Mouse (Mus musculus): ENCODE results near the gene Eloa.

Gene Eloa

DNA sequence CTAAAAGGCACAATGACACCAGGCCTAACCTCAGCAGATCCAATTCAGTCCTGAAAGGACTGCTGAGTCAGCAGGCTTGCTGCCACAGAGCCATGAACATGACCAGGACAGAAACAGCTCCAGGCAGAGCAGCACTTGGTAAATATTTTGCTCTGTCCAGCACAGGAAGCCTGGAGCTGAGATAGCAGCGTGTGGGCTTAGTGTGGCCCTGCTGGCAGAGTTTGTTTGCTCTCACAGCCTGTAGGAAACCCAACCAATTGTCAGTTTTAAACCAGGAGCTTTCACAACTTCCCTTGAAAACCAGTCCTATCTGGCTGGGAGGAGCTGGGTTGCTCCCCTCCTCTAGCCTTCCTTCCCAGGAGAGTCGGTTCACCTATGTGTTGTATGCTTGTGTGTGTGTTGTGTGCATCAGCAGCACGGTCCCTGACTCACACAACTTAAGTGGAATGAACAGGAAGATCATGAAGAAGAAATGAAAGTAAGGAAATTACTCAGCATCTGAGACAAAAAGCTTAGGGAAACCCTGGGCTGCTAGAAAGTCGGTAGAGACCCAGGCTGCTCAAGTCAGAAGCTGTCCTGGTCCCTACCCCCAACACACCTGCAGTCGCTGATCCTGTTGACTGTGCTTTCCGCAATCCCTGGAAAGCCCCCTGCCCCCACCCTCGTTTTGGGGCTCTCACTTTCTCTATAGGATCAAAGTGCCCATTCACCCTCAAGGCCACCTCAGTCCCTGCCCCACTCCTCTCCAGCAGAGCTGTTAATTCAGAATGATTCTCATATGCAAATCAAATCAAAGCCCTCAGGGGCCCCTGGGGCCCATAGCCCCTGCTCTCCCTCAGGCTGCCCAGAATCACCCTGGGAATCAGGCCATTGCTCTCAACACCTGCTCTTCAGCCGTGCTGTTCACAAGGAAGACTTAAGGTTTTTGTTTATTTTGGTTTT lies 9.7 kb upstream of the Eloa start:
- DNase-seq, result peak; percentile 26

DNA sequence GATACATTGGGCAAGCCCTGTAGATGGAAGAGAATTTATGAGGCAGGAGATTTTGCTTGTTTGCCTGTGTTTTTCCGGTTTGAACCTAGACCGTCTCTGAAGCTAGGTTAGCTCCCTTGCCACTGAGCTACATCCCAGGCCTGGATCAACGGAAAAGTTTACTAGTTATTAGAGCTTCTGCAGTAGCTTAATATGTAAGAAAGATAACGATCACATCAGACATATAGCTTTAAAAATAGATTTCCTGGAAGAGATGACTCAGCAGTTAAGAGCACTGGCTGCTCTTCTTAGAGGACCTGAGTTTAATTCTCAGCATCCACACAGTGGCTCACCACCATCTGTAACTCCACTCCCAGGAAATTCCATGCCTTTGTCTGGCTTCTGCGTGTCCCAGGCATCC lies 7.1 kb upstream of the Eloa start:
- DNase-seq, result no peak

DNA sequence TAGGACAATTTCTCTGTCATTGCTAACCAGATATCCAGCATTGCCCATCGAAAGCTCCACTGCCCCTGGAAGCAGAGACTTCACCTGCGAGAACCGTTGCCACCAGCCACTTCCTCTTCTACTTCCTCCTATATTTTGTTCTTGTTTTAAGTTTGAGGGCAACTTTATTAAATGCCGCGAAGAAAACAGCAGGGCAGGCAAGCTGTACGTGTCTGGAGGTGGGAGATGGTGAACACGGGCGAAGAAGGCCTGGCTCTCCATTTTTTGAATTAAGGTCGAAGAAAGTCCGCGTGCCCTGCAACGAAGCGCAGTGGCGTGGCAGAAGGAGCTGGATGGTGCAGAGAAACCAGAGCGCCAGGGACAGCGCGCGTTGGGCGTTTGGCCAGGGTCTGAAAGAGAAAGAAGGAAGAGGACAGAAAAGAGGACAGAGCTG lies 6.6 kb upstream of the Eloa start:
- peak; percentile 55 for DNase-seq

DNA sequence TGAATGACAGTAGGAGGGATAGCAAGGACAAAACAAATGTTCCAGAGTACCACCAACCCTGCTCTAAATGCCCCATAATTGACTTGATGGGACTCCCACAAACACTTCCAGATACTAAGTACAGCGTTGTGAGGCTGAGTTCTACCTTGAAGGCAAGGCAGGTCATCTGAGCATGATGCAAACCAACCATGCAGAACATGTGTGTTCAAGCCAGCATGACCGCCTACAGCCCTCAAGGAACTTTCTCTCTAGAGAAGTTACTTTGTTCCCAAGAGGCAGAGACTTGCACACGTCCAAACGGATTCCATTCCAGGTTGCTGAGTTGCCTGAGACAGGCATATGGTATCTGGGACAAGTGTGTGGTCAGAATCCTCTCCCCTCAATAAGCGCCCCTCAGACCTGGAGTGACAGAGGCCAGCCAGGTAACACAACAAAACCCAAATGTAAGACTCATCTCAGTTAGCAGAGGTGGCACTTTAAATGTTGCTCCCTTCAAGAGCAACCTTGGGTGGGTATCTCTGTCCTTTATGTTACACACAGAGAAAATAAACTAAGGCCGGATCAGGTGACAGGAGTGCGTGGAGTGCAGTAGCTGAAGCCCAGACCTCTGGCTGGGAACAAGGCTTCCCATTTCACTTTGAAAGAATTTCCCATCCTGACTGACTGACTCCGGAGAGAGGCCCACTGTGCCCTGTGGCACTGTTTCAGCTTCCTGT lies 6.0 kb upstream of the Eloa start:
- no peak for DNase-seq

DNA sequence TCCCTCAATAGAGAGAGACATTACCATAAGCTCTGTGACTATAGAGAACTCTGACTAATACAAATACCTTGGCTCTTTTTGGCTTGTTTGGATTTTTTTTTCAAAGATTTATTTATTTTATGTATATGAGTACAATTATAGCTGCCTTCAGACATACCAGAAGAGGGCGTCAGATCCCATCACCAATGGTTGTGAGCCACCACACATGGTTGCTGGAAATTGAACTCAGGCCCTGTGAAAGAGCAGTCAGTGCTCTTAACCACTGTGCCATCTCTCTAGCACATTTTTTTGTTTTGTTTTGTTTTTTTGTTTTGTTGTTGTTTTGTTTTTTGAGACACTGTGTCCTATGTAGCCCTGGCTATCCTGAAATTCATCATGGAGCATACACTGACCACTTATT lies 3.8 kb upstream of the Eloa start:
- no peak for DNase-seq

DNA sequence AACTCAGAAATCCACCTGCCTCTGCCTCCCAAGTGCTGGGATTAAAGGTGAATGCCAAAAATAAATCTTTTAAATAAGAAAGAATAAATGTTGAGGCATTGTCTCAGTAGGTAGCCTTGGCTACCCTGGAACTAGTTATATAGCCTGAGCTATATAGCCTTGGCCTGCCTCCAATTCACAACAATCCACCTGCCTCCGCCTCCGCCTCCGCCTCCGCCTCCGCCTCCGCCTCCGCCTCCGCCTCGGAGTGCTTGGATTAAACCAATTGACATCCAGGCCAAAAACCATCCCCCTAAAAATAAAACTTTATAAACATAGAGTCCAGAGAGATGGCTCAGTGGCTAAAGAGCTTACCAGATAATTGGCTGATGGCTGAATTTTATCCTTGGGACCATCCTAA lies 1.4 kb upstream of the Eloa start:
- peak; percentile 40 for DNase-seq

DNA sequence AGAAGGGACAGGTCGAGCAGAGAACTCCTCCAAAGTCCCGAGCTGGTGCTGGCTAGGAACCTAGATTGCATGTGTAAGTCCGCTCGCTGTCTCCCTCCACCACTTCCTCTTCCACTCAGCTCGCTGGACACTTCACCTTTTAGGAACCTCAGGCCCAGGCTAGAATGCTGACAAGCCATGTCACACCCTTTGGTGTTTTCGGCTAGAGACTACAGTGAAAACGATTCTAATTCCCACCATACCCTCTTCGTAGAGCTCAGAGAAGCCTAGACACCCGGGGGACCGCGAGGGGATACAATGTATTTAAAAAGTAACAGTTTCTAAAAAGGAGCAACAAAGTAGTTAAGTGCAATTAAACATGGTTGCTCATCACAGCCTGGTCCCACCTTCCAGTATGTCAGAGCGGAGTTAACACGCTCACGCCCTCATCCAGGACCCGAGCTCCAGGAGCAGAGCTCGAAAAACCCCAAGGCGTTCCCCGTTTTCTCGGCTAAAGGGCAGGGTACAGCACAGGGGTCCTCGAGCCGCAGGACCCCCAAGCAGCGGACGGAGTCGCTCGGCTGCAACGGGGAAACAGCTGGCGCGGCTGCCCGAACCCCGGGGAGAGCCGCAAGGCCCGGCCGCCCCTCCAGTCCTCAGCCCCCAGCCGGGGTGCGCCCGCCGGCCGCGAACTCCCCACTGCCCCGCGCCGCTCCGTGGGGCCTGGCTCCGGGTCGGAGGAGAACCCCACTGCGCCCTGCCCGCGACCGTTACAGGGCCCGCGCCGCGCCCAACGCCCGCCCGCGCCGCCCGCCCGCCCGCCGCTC lies 617 bp downstream of the Eloa start:
- no peak for DNase-seq

DNA sequence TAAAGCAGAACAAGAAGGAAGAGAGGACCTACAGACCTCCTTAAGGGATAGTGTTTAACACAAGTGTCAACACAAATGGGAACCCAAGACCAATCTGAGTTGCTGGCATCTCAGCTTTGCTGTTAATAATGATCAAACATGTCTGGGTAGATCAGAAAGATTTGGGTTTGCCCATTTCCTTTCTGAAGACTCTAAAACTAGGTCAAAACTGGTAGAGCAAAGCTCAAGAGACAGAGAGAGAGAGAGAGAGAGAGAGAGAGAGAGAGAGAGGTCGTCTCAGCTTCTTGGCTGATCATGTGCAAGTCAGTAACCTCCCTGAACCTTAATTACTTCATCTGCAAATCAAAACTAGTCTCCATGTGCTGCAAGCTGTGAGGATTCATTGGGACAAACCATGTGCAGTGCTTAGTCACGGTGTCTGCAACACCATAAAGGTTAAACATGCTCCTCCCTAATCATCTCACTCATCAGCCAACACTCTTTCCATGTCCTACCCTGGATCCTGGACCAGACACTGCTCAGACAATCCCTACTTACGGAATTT lies 5.4 kb downstream of the Eloa start:
- DNase-seq, result no peak

DNA sequence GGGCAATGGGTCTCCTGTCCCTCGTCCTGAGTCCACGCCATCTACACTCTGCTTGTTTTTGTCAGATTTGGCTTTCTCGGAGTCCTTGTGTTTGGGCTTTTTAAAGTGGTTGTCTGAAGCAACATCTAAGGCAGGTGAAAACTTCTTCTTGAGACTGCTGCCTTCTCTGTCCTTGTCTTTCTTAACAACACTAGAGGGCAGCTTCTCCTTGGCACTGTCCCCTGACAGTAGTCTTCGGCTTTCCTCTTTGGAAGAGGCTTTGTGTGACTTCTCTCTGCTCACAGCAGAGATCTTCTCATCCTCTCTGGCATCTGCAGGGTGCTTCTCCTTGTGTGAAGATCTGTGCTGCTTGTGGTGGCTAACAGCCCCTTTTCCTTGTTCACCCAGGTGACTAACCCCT lies 11.0 kb downstream of the Eloa start:
- no peak for DNase-seq

DNA sequence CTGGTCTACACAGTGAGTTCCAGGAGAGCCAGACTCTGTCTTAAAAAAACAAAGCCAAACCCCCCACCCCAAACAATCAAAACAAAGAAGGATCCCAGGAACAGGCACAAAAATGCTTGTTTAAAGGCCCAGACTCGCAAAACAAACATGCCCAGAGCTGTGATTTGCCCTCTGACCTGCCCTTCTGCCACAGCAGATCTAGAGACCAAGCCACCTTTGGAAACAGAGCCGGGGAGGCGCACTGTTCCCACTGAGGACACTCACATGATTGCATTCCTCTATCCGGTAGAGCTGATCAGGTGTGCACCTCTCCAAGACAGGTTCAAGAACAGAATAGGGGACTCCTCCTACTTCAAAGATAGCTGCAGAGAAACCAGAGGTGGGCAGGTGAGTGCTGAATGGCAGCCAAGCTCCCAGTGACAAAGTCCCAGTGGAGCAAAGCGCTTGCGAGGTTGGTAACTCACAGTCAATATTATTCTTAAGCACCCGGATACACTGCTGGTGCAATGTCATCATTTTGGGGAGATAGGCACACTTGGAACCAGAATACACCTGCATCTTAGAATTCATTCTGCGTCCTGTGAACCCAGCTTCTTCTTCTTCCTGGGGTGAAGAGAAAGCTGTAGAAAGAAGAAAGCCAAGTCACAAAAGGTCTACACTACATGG lies 12.6 kb downstream of the Eloa start:
- DNase-seq, result no peak

DNA sequence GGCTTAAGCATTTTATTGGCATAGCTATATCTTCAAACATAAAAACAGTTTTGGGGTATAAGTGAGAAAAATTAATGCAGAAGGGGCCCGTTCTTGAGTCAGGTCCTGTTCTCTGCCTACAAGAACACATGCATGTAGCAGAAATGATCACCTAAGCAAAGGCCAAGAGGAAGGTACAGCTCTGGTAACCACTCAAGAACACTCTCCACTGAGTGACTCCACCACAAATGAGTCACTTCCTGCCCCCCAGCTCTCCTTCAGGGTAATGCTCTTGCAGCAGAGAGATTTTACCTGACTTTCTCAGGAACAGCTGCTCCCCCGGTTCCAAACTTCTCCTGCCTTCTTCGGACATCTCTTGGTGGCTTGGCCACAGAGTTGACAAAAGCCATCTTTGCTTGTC lies 14.7 kb downstream of the Eloa start:
- no peak for DNase-seq

DNA sequence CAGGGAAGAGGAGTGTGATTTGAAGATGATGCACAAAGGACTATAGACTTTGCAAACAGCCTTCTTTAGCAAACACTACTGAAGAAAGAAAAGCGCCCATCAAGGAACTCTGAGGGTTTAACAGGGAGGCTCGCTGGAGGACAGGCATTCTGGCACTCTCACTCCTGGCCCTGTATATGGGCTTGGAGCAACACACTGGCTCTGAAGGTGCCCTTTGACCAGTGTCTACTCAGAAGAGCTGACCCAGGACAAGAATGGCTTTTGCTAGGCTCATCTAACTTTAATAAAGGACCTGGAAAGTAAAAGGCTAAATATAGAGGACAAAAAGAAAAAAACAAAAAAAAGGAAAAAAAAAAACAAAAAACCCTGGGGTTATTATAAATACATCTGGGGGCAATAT lies 16.6 kb downstream of the Eloa start:
- no peak for DNase-seq

DNA sequence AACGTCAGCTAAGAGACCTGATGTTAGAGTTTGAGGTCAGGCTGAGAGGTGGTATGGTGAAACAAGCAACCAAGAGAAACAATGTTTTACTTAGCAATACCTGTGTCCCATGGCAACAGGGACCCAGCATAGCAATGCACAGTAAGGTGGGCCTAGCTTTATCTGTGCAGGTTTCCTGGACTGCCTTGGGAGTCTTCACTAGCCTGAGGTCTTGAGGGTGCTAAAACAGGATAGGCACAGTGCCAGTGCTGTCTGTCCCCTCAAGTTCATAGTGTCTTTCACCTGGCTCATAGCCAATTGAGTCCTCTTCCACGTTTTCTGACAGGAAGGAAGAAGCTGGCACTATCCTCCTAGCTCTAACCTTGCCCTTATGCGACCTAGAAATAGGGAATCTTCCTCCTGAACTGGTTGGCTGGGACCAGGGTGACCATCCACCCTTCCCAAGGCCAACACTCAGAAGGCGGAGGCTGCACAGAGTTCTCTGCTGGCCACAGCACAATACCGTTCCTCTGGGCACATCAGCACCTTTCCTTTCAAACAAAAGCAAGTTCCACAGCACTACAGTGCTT lies 17.4 kb downstream of the Eloa start:
- DNase-seq, result no peak

DNA sequence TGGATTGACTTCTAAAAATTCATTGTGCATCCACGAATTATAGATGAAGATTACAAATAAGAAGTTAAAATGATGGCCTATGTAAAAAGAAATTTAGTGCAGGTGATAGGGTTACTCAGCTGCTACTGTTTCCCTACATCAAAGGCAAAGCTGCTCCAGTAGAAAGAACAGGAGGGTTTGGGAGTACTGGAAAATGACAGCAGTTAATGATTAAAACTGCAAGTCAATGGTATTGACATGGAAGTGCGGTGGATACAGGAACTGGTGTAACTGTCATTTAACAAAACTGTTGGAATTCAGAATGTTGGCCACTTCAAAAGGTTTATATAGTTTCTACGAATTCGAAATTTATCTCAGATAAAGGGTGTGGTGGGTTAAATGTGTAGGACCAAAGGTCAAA lies 26.4 kb downstream of the Eloa start:
- no peak for DNase-seq

DNA sequence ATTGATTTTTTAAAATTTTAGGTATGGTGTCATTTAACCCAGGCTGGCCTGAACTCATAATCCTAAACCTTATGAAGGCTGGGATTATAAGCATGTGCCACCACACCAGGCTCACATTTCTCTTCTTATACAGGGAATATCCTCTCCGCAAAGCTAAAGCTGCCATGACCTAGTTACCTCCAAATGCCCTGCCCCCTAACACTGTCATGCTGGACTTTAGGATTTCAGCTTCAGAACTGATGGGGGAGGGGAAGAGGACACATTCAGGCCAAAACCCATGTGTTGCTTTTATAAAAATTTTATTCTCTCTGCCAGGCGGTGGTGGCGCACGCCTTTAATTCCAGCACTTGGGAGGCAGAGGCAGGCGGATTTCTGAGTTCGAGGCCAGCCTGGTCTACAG lies 27.6 kb downstream of the Eloa start:
- DNase-seq, result no peak

DNA sequence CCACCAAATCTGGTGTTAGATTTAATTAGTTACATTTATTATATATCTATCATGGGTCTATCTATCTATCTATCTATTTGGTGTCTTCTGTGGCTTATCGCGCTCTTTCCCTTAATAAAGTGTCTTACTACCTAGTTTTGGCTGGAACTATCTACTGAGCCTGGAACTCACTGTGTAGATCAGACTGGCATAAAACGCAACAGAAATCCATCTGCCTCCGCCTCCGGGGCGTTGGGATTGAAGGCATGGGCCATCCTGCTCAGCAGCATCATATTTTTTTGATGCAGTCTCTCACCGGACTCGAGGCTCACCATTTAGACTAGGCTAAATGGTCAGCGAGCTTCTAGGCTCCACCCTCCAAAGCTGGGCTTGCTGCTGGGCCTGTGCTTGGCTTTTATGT lies 33.8 kb downstream of the Eloa start:
- no peak for DNase-seq

DNA sequence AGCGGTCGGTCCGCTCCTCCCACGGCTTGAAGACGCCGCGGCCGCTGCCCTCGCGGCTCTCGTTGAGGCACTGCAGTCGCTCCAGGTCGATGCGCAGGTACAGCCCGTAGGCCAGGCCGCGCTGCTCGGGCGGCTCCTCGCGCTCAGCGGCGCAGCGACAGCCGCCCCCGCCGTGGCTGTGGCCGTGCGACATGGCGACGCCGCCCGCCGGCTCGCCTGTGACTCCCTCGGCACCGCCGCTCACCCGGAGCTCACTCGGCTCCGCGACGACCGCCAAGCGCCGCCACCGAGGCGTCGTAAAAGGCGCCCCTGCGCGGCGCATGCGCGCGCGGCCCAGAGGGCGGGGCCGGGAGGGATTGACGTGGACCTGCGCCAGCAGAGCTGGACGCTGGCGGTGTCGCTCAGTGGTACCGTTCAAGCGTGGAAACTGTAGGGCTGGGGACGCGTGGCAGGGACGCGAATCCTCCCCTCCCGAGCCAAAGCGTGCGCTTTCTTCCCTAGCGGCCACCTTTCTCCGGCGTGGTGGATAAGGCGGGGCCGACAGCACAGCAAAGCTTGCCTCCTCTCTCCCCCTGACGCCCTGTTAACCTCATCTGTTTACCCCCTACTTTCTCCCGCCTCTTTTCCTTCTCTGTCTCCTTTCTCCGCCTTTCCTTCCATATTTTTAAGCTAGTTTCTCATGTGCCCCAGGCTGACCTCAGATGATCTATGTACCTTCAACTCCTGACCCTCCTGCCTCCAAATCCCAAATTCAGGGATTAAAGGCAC lies 34.4 kb downstream of the Eloa start, which contains the start of gene Pithd1:
Gene Pithd1 (minus strand): TSS at position 322 of the 768 bp plus-strand sequence.
- peak; percentile 95 for DNase-seq

DNA sequence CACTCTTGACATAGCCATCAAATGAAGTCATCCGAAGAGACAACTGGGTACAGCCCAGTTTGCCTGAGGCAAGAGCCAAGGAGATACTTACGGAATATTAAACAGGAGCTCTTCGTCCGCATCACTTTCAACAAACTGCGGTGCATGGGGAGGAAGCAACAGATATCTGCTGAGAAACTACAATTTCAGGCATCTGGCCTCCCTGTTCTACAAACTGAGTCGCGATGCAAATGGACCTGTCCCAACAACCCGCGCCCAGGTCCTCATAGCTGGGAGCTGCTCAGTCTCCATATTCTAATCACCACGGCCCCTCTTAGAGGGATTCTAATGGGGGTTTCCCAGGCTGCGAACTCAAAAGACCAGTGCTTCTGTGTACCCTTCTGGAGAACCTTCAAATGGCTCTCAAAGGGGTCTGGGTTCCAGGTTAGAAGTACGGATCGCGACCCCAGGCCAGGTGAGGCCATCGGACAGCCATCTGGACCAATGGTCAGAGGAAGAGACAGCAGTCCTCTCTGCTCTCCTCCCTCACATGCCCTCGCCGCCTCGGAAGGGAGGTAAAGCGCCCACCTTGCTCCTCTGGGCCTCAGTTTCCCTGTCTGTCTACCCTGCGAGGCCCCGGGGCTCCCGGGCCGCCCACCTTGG lies 35.1 kb downstream of the Eloa start:
- no peak for DNase-seq

DNA sequence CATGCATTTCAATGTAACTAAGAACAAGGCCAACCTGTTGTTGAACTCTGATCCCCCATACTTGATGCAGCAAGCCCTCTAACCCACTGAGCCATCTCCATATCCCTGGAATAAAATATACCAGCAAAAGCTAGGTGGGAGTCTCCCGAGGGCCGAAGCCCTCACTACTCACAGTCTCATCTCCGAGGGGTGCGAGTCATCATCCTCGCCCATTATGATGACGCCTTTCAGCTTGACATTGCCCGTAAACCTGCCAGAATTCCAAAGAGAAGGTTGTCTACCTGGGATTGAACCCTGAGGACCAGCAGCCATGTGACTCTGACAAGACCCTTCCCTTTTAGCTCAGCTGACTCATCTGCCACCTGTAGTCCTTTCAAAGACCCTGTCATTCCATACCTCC lies 35.8 kb downstream of the Eloa start:
- DNase-seq, result no peak

DNA sequence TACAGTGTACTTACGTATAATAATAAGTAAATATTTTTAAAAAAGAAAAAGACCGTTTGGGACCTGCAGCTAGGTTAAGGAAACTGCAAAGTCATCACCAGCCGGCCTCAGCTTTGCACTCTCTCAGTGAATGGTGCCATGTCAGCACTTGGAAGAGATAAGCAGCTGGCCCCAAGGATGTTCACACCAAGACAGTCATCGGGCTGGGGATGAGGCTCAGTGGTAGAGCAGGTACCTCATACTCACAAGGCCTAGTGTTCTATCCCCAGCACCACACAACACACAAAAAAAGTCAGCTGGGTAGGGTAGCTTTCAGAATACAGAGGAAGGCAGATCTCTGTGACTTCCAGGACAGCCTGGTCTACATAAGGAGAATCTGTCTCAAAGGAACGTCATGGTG lies 36.4 kb downstream of the Eloa start:
- no peak for DNase-seq

DNA sequence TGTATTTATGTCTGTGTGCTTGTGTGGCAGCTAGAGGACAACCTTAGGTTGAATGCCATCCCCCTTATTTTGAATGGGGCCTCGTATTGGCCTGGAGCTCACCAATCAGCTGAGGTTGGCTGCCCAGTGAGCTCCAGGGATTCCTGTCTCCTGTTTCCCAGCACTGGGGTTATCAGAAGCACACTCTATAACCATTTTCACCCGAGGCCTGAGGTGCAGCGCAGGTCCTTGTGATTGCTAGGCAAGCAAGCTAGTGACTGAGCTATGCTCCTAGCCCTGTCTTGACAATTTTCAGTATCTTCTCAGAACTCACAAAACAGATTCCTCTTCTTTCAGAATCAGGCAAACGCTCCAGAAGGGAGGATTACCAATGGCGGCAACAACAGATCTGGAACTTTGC lies 37.0 kb downstream of the Eloa start:
- no peak for DNase-seq
